Mouse (Mus musculus) heart, embryonic 11.5 days (tissue): ENCODE data around the gene Aqp2. TPM values are rescaled to one million over a fixed set of nuclear protein-coding genes. Genes with fewer than 3 reads are reported as not detected.
A peak's percentile ranks its signal among the peaks of the same experiment; 100 is the strongest.

Source experiments
- ATAC-seq: fragments of 200-750 bp; cut with Nextera tagmentation; replicated peaks from 2 replicates; pipeline ENCODE4 v1.8.0; 2017; ENCODE audit warnings: moderate library complexity; ENCODE audit not compliant: insufficient number of reproducible peaks, low FRiP score, low TSS enrichment
- H3K27ac ChIP-seq: fragments of 300-500 bp; sonication (generic); 2 replicates; pipeline ENCODE4 v1.5.1; 2014; ENCODE audit warnings: mild to moderate bottlenecking, low read depth, low read length
- H3K27me3 ChIP-seq: fragments of 300-500 bp; sonication (generic); 2 replicates; pipeline ENCODE4 v1.6.1; 2014; ENCODE audit warnings: mild to moderate bottlenecking, low read length, mixed read lengths; ENCODE audit not compliant: control insufficient read depth, insufficient read depth
- H3K36me3 ChIP-seq: fragments of 300-500 bp; sonication (generic); 2 replicates; pipeline ENCODE4 v1.6.1; 2014; ENCODE audit warnings: mild to moderate bottlenecking, low read length, moderate library complexity, mixed read lengths; ENCODE audit not compliant: control insufficient read depth, insufficient read depth
- H3K4me1 ChIP-seq: fragments of 300-500 bp; sonication (generic); 2 replicates; pipeline ENCODE4 v1.6.1; 2014; ENCODE audit warnings: low read length; ENCODE audit not compliant: control insufficient read depth, insufficient read depth
- H3K4me2 ChIP-seq: fragments of 300-500 bp; sonication (generic); 2 replicates; pipeline ENCODE4 v1.6.1; 2014; ENCODE audit warnings: mild to moderate bottlenecking, moderate library complexity
- H3K4me3 ChIP-seq: fragments of 300-500 bp; sonication (generic); 2 replicates; pipeline ENCODE4 v1.5.1; 2014; ENCODE audit warnings: low read depth, low read length
- H3K9ac ChIP-seq: fragments of 300-500 bp; sonication (generic); 2 replicates; pipeline ENCODE4 v1.6.1; 2014; ENCODE audit warnings: mild to moderate bottlenecking, low read depth, low read length, moderate library complexity
- H3K9me3 ChIP-seq: fragments of 300-500 bp; sonication (generic); replicated peaks from 2 replicates; pipeline ENCODE4 v1.6.1; 2016; ENCODE audit warnings: low read length; ENCODE audit not compliant: control insufficient read depth
- WGBS: fragments of 180-500 bp; shearing (Covaris S2); extraction: QIAGEN DNeasy Blood & Tissue Kit; methylation state at CpG from one replicate; pipeline ENCODE4 v1.1.7; 2014; ENCODE audit not compliant: insufficient replicate concordance; 5-methylcytosine and 5-hydroxymethylcytosine counted together
- polyA plus RNA-seq: library from polyadenylated mRNA; unstranded; fragments of >200 nt; fragmentation: Nextera tagmentation; extraction: Ambion mirVana; gene quantifications from 2 replicates; pipeline ENCODE4 v1.2.1, GENCODE M21; 2014

The Aqp2 gene
- polyA plus RNA-seq, 1 experiment from 2014 or later: not detected

- Histone ChIP-seq H3K36me3 (no peaks in the 10 kb centered on the region), H3K4me3 (no peak overlapping the region), H3K4me1 (peaks cover 35% of the 10 kb centered on the region), H3K4me2 (no peak overlapping the region), H3K9ac (no peak overlapping the region), H3K9me3 (no peaks in the 10 kb centered on the region), H3K27ac (peak overlapping the region; percentile 50; the same call in 1 of the 2 replicates), H3K27me3 (peaks cover 37% of the 10 kb centered on the region)
- no peak for ATAC-seq
- 72% methylated on average over 7 of the region's 7 CpGs for WGBS
Measured at GRCm38 (mm10) chr15:99603216-99603615, 24.4 kb downstream of the Aqp2 start.

GRCm38 (mm10) chr15:99605595-99605994 is 26.7 kb downstream of the Aqp2 start:
- WGBS: 75% methylated on average over 3 of the region's 3 CpGs
- H3K27me3 ChIP-seq: peaks cover 22% of the 10 kb centered on the region

GRCm38 (mm10) chr15:99606515-99606914 is 27.7 kb downstream of the Aqp2 start:
- H3K4me2 ChIP-seq: no peak overlapping the region
- no peak overlapping the region for H3K27ac ChIP-seq
- 26% methylated on average over 5 of the region's 5 CpGs for WGBS
- H3K27me3 ChIP-seq: peaks cover 13% of the 10 kb centered on the region; the same call in 1 of the 2 replicates
- H3K4me1 ChIP-seq: peaks cover 26% of the 10 kb centered on the region
- no peaks in the 10 kb centered on the region for H3K9me3 ChIP-seq
- no peaks in the 10 kb centered on the region for H3K36me3 ChIP-seq
- H3K4me3 ChIP-seq: no peak overlapping the region
- no peak overlapping the region for H3K9ac ChIP-seq
- ATAC-seq: no peak

More at GRCm38 (mm10) chr15:99605595-99605994, 26.7 kb downstream of the Aqp2 start:
- no peak for ATAC-seq
- Histone ChIP-seq H3K9me3 (no peaks in the 10 kb centered on the region), H3K4me2 (no peak overlapping the region), H3K36me3 (no peaks in the 10 kb centered on the region), H3K9ac (no peak overlapping the region), H3K4me3 (no peak overlapping the region), H3K27ac (no peak overlapping the region), H3K4me1 (peaks cover 25% of the 10 kb centered on the region)

- no peaks in the 10 kb centered on the region for H3K9me3 ChIP-seq
- WGBS: 31% methylated on average over 10 of the region's 10 CpGs
- no peak overlapping the region for H3K9ac ChIP-seq
- peaks cover 6% of the 10 kb centered on the region; the same call in 1 of the 2 replicates for H3K27me3 ChIP-seq
- H3K4me3 ChIP-seq: no peak overlapping the region
- H3K4me2 ChIP-seq: no peak overlapping the region
- H3K36me3 ChIP-seq: no peaks in the 10 kb centered on the region
- H3K27ac ChIP-seq: no peak overlapping the region
- no peak for ATAC-seq
- H3K4me1 ChIP-seq: peaks cover 25% of the 10 kb centered on the region
Measured at GRCm38 (mm10) chr15:99607388-99608113, 28.7 kb downstream of the Aqp2 start.

- Histone ChIP-seq H3K9me3 (no peaks in the 10 kb centered on the region), H3K4me2 (no peak overlapping the region), H3K36me3 (no peaks in the 10 kb centered on the region), H3K4me3 (no peak overlapping the region), H3K4me1 (peaks cover 20% of the 10 kb centered on the region), H3K27me3 (peaks cover 7% of the 10 kb centered on the region), H3K27ac (no peak overlapping the region), H3K9ac (no peak overlapping the region)
- 80% methylated on average over 13 of the region's 13 CpGs for WGBS
- ATAC-seq: no peak
Measured at GRCm38 (mm10) chr15:99608382-99609125, 29.7 kb downstream of the Aqp2 start.

GRCm38 (mm10) chr15:99611563-99611962 is 32.7 kb downstream of the Aqp2 start:
- no peaks in the 10 kb centered on the region for H3K9me3 ChIP-seq
- WGBS: 44% methylated on average over 7 of the region's 7 CpGs
- H3K4me1 ChIP-seq: peaks cover 28% of the 10 kb centered on the region
- H3K4me3 ChIP-seq: no peak overlapping the region
- H3K4me2 ChIP-seq: no peak overlapping the region
- ATAC-seq: no peak
- no peaks in the 10 kb centered on the region for H3K36me3 ChIP-seq
- H3K9ac ChIP-seq: no peak overlapping the region
- H3K27ac ChIP-seq: no peak overlapping the region
- H3K27me3 ChIP-seq: peaks cover 9% of the 10 kb centered on the region

- Histone ChIP-seq H3K4me1 (peaks cover 20% of the 10 kb centered on the region), H3K36me3 (no peaks in the 10 kb centered on the region; the same call in 1 of the 2 replicates), H3K27me3 (peaks cover 7% of the 10 kb centered on the region), H3K4me3 (no peak overlapping the region), H3K4me2 (peak overlapping the region; percentile 38), H3K9me3 (no peaks in the 10 kb centered on the region), H3K27ac (no peak overlapping the region), H3K9ac (peak overlapping the region; percentile 34; the same call in 1 of the 2 replicates)
- ATAC-seq: no peak
- 49% methylated on average over 13 of the region's 13 CpGs for WGBS
Measured at GRCm38 (mm10) chr15:99614273-99614672, 35.4 kb downstream of the Aqp2 start.

- 9% methylated on average over 12 of the region's 12 CpGs for WGBS
- Histone ChIP-seq H3K27me3 (peaks cover 7% of the 10 kb centered on the region), H3K4me1 (peaks cover 20% of the 10 kb centered on the region), H3K9me3 (no peaks in the 10 kb centered on the region), H3K9ac (peak overlapping the region; percentile 34; the same call in 1 of the 2 replicates), H3K4me2 (peak overlapping the region; percentile 38), H3K27ac (no peak overlapping the region), H3K4me3 (no peak overlapping the region), H3K36me3 (peaks cover 3% of the 10 kb centered on the region; the same call in 1 of the 2 replicates)
- ATAC-seq: no peak; the same call in 1 of the 2 replicates
Measured at GRCm38 (mm10) chr15:99614753-99615152, 35.9 kb downstream of the Aqp2 start.
